Mouse (Mus musculus) adrenal gland, adult 18-20 months (tissue): ENCODE measurements around the gene Gp1ba. TPM values are rescaled to one million over a fixed set of nuclear protein-coding genes. Genes with fewer than 3 reads are reported as not detected.

Experiments
- DNase-seq, 2 experiments: peaks; one replicate each; pipeline ENCODE4 v3.0.0; 2021 to 2022; ENCODE audit warnings: low spot score in 2 of 2
- total RNA-seq, 2 experiments: library from RNA; stranded (reverse); gene quantifications; 1 replicate in 1 of 2; 2 replicates in 1 of 2; pipeline ENCODE4 v1.2.3; 2021

Gp1ba gene
- total RNA-seq, 2 experiments from 2014 or later = 0.22 TPM; not detected in 1

- DNase-seq = no peak
Observed at GRCm38 (mm10) chr11:70628431-70628830, 10.5 kb upstream of the Gp1ba start.

- no peak for DNase-seq
Observed at GRCm38 (mm10) chr11:70629557-70629956, 9.4 kb upstream of the Gp1ba start.

GRCm38 (mm10) chr11:70630129-70630528 lies 8.8 kb upstream of the Gp1ba start:
- no peak for DNase-seq

- no peak for DNase-seq
Observed at GRCm38 (mm10) chr11:70635601-70636000, 3.3 kb upstream of the Gp1ba start.

- no peak for DNase-seq
Observed at GRCm38 (mm10) chr11:70637764-70638163, 1.2 kb upstream of the Gp1ba start.

- DNase-seq = no peak
Observed at GRCm38 (mm10) chr11:70638293-70638692, 629 bp upstream of the Gp1ba start.

- no peak for DNase-seq
Observed at GRCm38 (mm10) chr11:70639976-70640375, 1.1 kb downstream of the Gp1ba start.

GRCm38 (mm10) chr11:70641241-70641640 lies 2.3 kb downstream of the Gp1ba start:
- no peak for DNase-seq

- DNase-seq = no peak
Observed at GRCm38 (mm10) chr11:70643051-70643450, 4.1 kb downstream of the Gp1ba start.

- DNase-seq = no peak
Observed at GRCm38 (mm10) chr11:70644564-70645103, 5.7 kb downstream of the Gp1ba start.

GRCm38 (mm10) chr11:70645461-70646258 lies 6.7 kb downstream of the Gp1ba start:
- DNase-seq = no peak

GRCm38 (mm10) chr11:70646259-70646555 lies 7.3 kb downstream of the Gp1ba start:
- DNase-seq = no peak

- DNase-seq = peak; percentile 87 to 90
Observed at GRCm38 (mm10) chr11:70646691-70647650, 8.0 kb downstream of the Gp1ba start, which contains the start of the genes Rnf167 and Slc25a11. TSS of gene Rnf167 (plus strand) at chr11:70647235. TSS of gene Slc25a11 (minus strand) at chr11:70647479.

GRCm38 (mm10) chr11:70647716-70648420 lies 8.9 kb downstream of the Gp1ba start:
- no peak for DNase-seq

GRCm38 (mm10) chr11:70648512-70648911 lies 9.6 kb downstream of the Gp1ba start:
- no peak for DNase-seq

- DNase-seq = peak in 1 of 2 experiments; percentile 19
Observed at GRCm38 (mm10) chr11:70649185-70649734, 10.3 kb downstream of the Gp1ba start.

- peak in 1 of 2 experiments; percentile 26 for DNase-seq
Observed at GRCm38 (mm10) chr11:70650322-70651175, 11.6 kb downstream of the Gp1ba start.

GRCm38 (mm10) chr11:70651391-70651790 lies 12.5 kb downstream of the Gp1ba start:
- DNase-seq = no peak

GRCm38 (mm10) chr11:70652029-70652883 lies 13.3 kb downstream of the Gp1ba start:
- no peak for DNase-seq
